Mouse (Mus musculus): ENCODE results near the gene Dlx5. TPM values are rescaled to one million over a fixed set of nuclear protein-coding genes. Genes with fewer than 3 reads are reported as not detected.
A peak's percentile ranks its signal among the peaks of the same experiment; 100 is the strongest.

The Dlx5 gene
- not detected in 2 replicates for polyA plus RNA-seq (2012; rRNA removed)

DNA sequence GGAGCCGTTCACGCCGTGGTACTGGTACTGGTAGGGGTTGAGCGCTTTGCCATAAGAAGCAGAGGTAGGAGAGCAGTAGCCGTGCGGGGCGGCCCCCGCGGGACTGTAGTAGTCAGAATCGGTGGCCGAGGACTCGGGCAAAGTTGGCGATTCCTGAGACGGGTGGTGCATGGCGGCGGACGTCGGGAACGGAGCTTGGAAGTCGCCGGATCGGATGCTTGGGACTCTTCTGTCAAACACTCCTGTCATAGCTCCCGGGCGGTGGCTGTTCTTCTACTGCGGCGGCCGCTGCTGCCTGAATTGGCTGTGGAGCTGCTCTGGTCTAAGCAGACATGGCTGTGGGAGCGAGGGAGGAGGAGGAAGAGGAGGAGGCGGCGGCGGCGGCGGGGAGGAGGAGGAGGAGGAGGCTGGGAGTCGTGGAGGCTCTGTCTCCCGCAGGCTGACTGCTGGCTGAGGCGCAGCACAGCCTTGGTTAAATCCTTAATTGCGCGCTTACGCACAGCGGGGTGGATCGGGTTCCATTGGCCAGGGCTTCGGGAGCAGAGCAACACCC, at the start of gene Dlx5:
TSS of gene Dlx5 (minus strand) at position 448 of the 553 bp plus-strand sequence.
- peaks cover 9% of the 10 kb centered on the region; the same call in 1 of the 2 replicates for H3K27me3 ChIP-seq (ENCODE audit: control insufficient read depth, insufficient read depth, low read length)
- H3K27ac ChIP-seq (ENCODE audit: insufficient read depth, low read length): no peak within 1 kb of the TSS

DNA sequence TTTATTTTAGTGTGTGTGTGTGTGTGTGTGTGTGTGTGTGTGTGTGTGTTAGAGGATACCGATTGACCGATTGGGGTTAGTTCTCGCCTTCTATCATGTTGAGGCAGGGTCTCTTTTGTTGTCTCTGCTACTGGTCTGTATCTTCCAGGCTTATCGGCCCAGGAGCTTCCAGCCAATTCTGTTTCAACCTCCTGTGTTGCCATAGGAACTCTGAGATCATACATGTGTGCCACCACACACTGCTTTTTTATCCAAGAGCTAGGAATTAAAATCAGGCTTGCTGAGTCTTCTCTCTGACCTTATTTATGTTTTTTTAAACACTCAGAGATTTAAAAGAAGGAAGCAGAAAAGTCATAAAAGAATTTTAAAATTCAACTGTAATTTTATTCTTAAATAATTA, 49.6 kb upstream of the Dlx5 start:
- 74% methylated on average over 4 of the region's 4 CpGs for WGBS

More for the DNA sequence above, at the start of gene Dlx5:
- WGBS: under 1% methylated on average over 39 of the region's 42 CpGs
- no peak for TF ChIP-seq CTCF (IDR thresholded peaks at IDR 0.05; ENCODE audit: borderline replicate concordance, insufficient read depth, low read depth, low read length)
- no peak for TF ChIP-seq POLR2A (IDR thresholded peaks at IDR 0.05; ENCODE audit: borderline replicate concordance, insufficient read depth, low read length)
- peak in 1 of 2 experiments; percentile 34 for DNase-seq
- Histone ChIP-seq H3K4me1 (ENCODE audit: control insufficient read depth, insufficient read depth, low read length) (no peaks in the 10 kb centered on the region), H3K4me3 (replicated peaks; ENCODE audit: insufficient read depth, low read depth, low read length) (no peak within 1 kb of the TSS)

DNA sequence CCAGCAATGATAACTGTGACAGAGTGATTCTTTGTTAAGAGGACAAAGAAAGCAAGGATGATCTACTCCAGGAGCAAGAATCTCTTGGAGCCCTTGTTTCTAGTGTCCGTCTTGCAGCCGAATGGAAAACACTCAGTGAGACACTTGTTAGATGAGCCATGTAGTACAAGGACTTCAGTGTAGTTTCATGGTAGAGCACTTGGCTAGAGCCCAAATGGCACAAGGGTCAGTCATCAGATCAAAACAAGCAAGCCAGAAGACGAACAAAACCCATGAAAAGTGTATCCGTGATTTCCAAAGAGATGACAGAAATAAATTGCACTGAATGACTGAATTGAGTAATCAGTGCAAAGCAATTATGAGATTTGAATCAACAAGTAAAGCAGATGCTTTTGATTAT, 48.9 kb upstream of the Dlx5 start:
- WGBS: 63% methylated on average over 4 of the region's 4 CpGs
- no peak for DNase-seq
- H3K4me3 ChIP-seq (replicated peaks; ENCODE audit: insufficient read depth, low read depth, low read length): no peak overlapping the region
- H3K27ac ChIP-seq (ENCODE audit: insufficient read depth, low read length): no peak overlapping the region
- TF ChIP-seq POLR2A (IDR thresholded peaks at IDR 0.05; ENCODE audit: borderline replicate concordance, insufficient read depth, low read length) (no peak), CTCF (IDR thresholded peaks at IDR 0.05; ENCODE audit: borderline replicate concordance, insufficient read depth, low read depth, low read length) (no peak)
- H3K27me3 ChIP-seq (ENCODE audit: control insufficient read depth, insufficient read depth, low read length): no peaks in the 10 kb centered on the region
- H3K4me1 ChIP-seq (ENCODE audit: control insufficient read depth, insufficient read depth, low read length): no peaks in the 10 kb centered on the region

More for the DNA sequence above, 49.6 kb upstream of the Dlx5 start:
- Histone ChIP-seq H3K4me1 (ENCODE audit: control insufficient read depth, insufficient read depth, low read length) (no peaks in the 10 kb centered on the region), H3K4me3 (replicated peaks; ENCODE audit: insufficient read depth, low read depth, low read length) (no peak overlapping the region), H3K27me3 (ENCODE audit: control insufficient read depth, insufficient read depth, low read length) (no peaks in the 10 kb centered on the region), H3K27ac (ENCODE audit: insufficient read depth, low read length) (no peak overlapping the region)
- no peak for TF ChIP-seq POLR2A (IDR thresholded peaks at IDR 0.05; ENCODE audit: borderline replicate concordance, insufficient read depth, low read length)
- no peak for TF ChIP-seq CTCF (IDR thresholded peaks at IDR 0.05; ENCODE audit: borderline replicate concordance, insufficient read depth, low read depth, low read length)
- DNase-seq: no peak

DNA sequence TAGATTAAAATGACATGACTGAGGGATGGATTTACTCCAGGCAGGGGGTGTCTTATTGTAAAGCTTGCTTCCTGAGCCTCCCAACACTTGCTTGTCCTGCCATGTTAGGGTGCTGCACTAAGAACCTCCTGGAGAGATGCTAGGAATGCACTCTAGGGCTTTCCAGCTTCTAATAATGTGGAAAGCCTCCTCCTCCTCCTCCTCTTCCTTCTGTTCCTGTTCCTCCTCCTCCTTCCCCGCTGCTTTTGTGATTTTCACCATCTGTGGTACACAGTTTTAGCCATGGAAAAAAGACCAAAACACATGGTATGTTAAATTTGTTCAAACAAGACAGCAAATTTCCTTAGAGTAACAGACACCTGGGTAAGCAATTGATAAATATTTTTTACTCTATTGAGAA, 43.4 kb upstream of the Dlx5 start:
- no peak for DNase-seq
- H3K27me3 ChIP-seq (ENCODE audit: control insufficient read depth, insufficient read depth, low read length): no peaks in the 10 kb centered on the region
- TF ChIP-seq POLR2A (IDR thresholded peaks at IDR 0.05; ENCODE audit: borderline replicate concordance, insufficient read depth, low read length): no peak
- no peak for TF ChIP-seq CTCF (IDR thresholded peaks at IDR 0.05; ENCODE audit: borderline replicate concordance, insufficient read depth, low read depth, low read length)
- H3K4me1 ChIP-seq (ENCODE audit: control insufficient read depth, insufficient read depth, low read length): no peaks in the 10 kb centered on the region
- H3K4me3 ChIP-seq (replicated peaks; ENCODE audit: insufficient read depth, low read depth, low read length): no peak overlapping the region
- 30% methylated on average over 1 of the region's 1 CpGs for WGBS
- H3K27ac ChIP-seq (ENCODE audit: insufficient read depth, low read length): no peak overlapping the region

DNA sequence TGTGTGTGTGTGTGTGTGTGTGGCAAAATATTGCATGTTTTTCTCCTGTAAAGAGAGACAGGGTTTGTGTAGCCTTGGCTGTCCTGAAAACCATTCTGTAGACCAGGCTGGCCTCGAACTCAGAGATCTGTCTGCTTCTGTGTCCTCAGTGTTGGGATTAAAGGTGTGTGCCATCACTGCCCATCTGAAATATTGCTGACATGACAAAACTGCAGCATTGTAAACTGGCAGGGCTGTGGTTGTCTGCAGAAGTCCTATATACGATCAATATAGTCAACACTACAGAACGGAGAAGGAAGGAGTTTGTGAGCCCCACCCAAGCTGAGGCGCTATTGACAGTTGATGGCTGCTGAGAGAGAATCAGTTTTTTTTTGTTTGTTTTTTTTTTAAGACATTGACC, 35.4 kb upstream of the Dlx5 start:
- DNase-seq: no peak
- Histone ChIP-seq H3K4me3 (replicated peaks; ENCODE audit: insufficient read depth, low read depth, low read length) (no peak overlapping the region), H3K27ac (ENCODE audit: insufficient read depth, low read length) (no peak overlapping the region), H3K27me3 (ENCODE audit: control insufficient read depth, insufficient read depth, low read length) (no peaks in the 10 kb centered on the region), H3K4me1 (ENCODE audit: control insufficient read depth, insufficient read depth, low read length) (no peaks in the 10 kb centered on the region)
- no peak for TF ChIP-seq POLR2A (IDR thresholded peaks at IDR 0.05; ENCODE audit: borderline replicate concordance, insufficient read depth, low read length)
- no peak for TF ChIP-seq CTCF (IDR thresholded peaks at IDR 0.05; ENCODE audit: borderline replicate concordance, insufficient read depth, low read depth, low read length)
- WGBS: 93% methylated on average over 4 of the region's 4 CpGs

DNA sequence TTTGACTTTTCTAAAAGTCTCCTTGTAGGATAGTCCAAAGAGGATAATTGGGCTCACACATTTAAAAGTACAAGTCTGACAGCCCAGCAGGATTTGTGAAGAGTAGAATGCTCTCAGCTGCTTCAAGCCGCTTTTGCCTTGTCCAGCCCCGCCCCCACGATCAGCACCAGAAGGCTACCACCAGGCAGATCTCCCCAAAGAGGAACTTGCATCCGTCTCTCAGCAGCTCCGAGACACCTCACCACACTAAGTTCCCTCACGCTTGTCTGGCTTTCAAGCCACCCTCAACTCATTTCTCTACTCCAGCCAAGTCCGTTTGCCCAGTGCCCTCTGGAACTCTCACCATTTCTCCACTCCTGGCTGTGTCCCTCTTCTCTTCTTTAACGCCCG, 33.6 kb upstream of the Dlx5 start:
- WGBS: 43% methylated on average over 9 of the region's 9 CpGs
- no peaks in the 10 kb centered on the region for H3K4me1 ChIP-seq (ENCODE audit: control insufficient read depth, insufficient read depth, low read length)

DNA sequence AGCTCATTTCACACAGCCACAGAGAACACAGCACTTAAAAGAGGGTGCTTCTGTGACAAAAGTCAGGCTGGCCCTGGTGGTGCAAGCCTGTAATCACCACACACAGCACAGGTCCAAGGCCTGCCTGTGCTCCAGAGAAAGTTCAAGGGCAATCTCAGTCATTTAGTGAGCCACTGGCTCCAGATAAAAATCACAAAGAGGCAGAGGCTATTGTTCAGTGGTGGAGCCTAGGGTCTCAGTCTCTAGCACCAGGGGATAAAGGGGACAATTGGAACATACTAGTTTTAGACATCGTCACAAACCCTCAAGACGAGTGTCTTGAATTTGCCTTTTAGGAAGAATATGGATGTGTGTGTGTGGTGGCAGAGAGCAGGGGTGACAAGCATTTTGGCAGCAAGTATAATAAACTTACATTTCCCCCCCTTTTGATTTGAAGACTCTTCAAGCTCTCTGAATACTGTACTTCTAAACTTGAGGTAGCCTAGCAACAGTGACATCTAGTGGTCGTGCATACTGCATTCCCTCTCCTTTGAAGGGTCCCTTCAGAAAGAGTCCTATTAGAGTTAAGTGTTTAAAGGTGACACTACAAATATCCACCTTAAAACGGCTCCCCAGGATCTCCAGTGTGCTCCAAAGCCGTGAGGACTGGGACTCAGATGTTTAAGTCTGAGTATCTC, 33.1 kb upstream of the Dlx5 start:
- Histone ChIP-seq H3K4me3 (replicated peaks; ENCODE audit: insufficient read depth, low read depth, low read length) (no peak overlapping the region), H3K27ac (ENCODE audit: insufficient read depth, low read length) (no peak overlapping the region), H3K27me3 (ENCODE audit: control insufficient read depth, insufficient read depth, low read length) (no peaks in the 10 kb centered on the region), H3K4me1 (ENCODE audit: control insufficient read depth, insufficient read depth, low read length) (no peaks in the 10 kb centered on the region)
- DNase-seq: peak; percentile 18 to 20
- TF ChIP-seq CTCF (IDR thresholded peaks at IDR 0.05; ENCODE audit: borderline replicate concordance, insufficient read depth, low read depth, low read length): peak; percentile 36; the same call in 1 of the 2 replicates
- no peak for TF ChIP-seq POLR2A (IDR thresholded peaks at IDR 0.05; ENCODE audit: borderline replicate concordance, insufficient read depth, low read length)
- 32% methylated on average over 5 of the region's 5 CpGs for WGBS

More for the DNA sequence above, 33.6 kb upstream of the Dlx5 start:
- Histone ChIP-seq H3K27ac (ENCODE audit: insufficient read depth, low read length) (no peak overlapping the region), H3K4me3 (replicated peaks; ENCODE audit: insufficient read depth, low read depth, low read length) (no peak overlapping the region), H3K27me3 (ENCODE audit: control insufficient read depth, insufficient read depth, low read length) (no peaks in the 10 kb centered on the region)
- TF ChIP-seq POLR2A (IDR thresholded peaks at IDR 0.05; ENCODE audit: borderline replicate concordance, insufficient read depth, low read length) (no peak), CTCF (IDR thresholded peaks at IDR 0.05; ENCODE audit: borderline replicate concordance, insufficient read depth, low read depth, low read length) (no peak)
- DNase-seq: no peak

DNA sequence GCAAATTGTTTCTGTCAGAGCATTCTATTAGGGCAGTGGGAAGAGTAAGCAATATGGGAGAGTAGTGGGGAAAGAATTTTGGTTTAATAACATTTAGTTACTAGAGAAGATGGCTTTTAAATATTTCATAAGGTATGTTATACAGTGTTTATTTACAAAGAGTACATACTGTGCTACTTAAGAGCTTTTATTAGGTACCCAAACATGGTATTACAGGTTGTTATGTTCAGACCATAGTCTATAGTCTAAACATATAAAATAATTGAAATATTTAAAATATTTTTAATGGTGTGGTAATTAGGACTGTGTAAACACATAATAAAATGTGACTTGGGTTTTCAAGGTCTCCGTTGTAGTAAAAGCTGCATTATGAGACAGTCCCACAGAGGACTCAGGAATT, 32.4 kb upstream of the Dlx5 start:
- 88% methylated on average over 1 of the region's 1 CpGs for WGBS
- Histone ChIP-seq H3K4me3 (replicated peaks; ENCODE audit: insufficient read depth, low read depth, low read length) (no peak overlapping the region), H3K27ac (ENCODE audit: insufficient read depth, low read length) (no peak overlapping the region), H3K4me1 (ENCODE audit: control insufficient read depth, insufficient read depth, low read length) (no peaks in the 10 kb centered on the region), H3K27me3 (ENCODE audit: control insufficient read depth, insufficient read depth, low read length) (no peaks in the 10 kb centered on the region)
- no peak for DNase-seq
- TF ChIP-seq CTCF (IDR thresholded peaks at IDR 0.05; ENCODE audit: borderline replicate concordance, insufficient read depth, low read depth, low read length) (no peak), POLR2A (IDR thresholded peaks at IDR 0.05; ENCODE audit: borderline replicate concordance, insufficient read depth, low read length) (no peak)

Measured in cerebellum, adult 2 months (tissue).